Mouse (Mus musculus) bone marrow, adult 2 months (tissue): ENCODE results near the gene Smyd3. TPM values are rescaled to one million over a fixed set of nuclear protein-coding genes. Genes with fewer than 3 reads are reported as not detected.

Source experiments
- H3K27ac ChIP-seq: fragments of 200-500 bp; 2 replicates; pipeline ENCODE4 v1.5.1; 2012; ENCODE audit warnings: low read depth, mild to moderate bottlenecking, control low read depth, inconsistent platforms, low read length; ENCODE audit not compliant: control insufficient read depth, poor library complexity, insufficient read depth
- H3K4me1 ChIP-seq: fragments of 200-500 bp; 2 replicates; pipeline ENCODE4 v1.6.1; 2011; ENCODE audit warnings: low read length; ENCODE audit not compliant: control insufficient read depth, insufficient read depth
- H3K4me3 ChIP-seq: fragments of 200-500 bp; replicated peaks from 2 replicates; pipeline ENCODE3; 2011; ENCODE audit warnings: mild to moderate bottlenecking, low read depth, low read length, control low read depth; ENCODE audit not compliant: control insufficient read depth
- CTCF ChIP-seq: fragments of 200-500 bp; IDR thresholded peaks from 2 replicates; pipeline ENCODE4 v1.5.1; 2011; ENCODE audit warnings: low read length, control low read depth; ENCODE audit not compliant: control insufficient read depth, insufficient read depth
- POLR2A ChIP-seq: fragments of 200-500 bp; IDR thresholded peaks from 2 replicates; pipeline ENCODE4 v1.6.1; 2011; ENCODE audit warnings: low read depth, mild to moderate bottlenecking, control low read depth, low read length, borderline replicate concordance; ENCODE audit not compliant: control insufficient read depth
- WGBS: fragments of 180-500 bp; shearing (Covaris S2); methylation state at CpG from one replicate; pipeline ENCODE4 v1.1.7; 2018; 5-methylcytosine and 5-hydroxymethylcytosine counted together
- polyA plus RNA-seq: library from polyadenylated mRNA; stranded (reverse); fragments of >200 nt; gene quantifications from 2 replicates; pipeline ENCODE4 v1.2.4, GENCODE M21; 2011; ENCODE audit warnings: low replicate concordance; ENCODE audit not compliant: missing spikeins, insufficient read depth, insufficient read length

Gene Smyd3
- polyA plus RNA-seq, 1 experiment, result 20.8 TPM

- TF ChIP-seq CTCF, result no peak
- TF ChIP-seq POLR2A, result no peak
- Histone ChIP-seq H3K4me1 (no peaks in the 10 kb centered on the region), H3K4me3 (no peak overlapping the region), H3K27ac (no peak overlapping the region)
- WGBS, result 69% methylated on average over 7 of the region's 7 CpGs
Observed at GRCm38 (mm10) chr1:179114833-179115495, 402.9 kb downstream of the Smyd3 start.

- H3K4me3 ChIP-seq, result no peak overlapping the region
- TF ChIP-seq POLR2A (no peak), CTCF (no peak)
- no peaks in the 10 kb centered on the region for H3K4me1 ChIP-seq
- H3K27ac ChIP-seq, result no peak overlapping the region
- 95% methylated on average over 3 of the region's 3 CpGs for WGBS
Observed at GRCm38 (mm10) chr1:179114385-179114784, 403.5 kb downstream of the Smyd3 start.

- Histone ChIP-seq H3K4me3 (no peak overlapping the region), H3K4me1 (no peaks in the 10 kb centered on the region), H3K27ac (no peak overlapping the region)
- 34% methylated on average over 7 of the region's 7 CpGs for WGBS
- TF ChIP-seq CTCF (no peak), POLR2A (no peak)
Observed at GRCm38 (mm10) chr1:179108759-179109158, 409.1 kb downstream of the Smyd3 start.

GRCm38 (mm10) chr1:179107761-179108694 lies 409.8 kb downstream of the Smyd3 start:
- H3K4me1 ChIP-seq, result no peaks in the 10 kb centered on the region
- TF ChIP-seq POLR2A (no peak), CTCF (no peak)
- H3K4me3 ChIP-seq, result no peak overlapping the region
- no peak overlapping the region for H3K27ac ChIP-seq
- 74% methylated on average over 16 of the region's 16 CpGs for WGBS

- no peak overlapping the region for H3K27ac ChIP-seq
- no peak overlapping the region for H3K4me3 ChIP-seq
- TF ChIP-seq POLR2A, result no peak
- no peak for TF ChIP-seq CTCF
- 84% methylated on average over 7 of the region's 7 CpGs for WGBS
- H3K4me1 ChIP-seq, result no peaks in the 10 kb centered on the region
Observed at GRCm38 (mm10) chr1:179107211-179107610, 410.6 kb downstream of the Smyd3 start.

GRCm38 (mm10) chr1:179106702-179107145 lies 411.1 kb downstream of the Smyd3 start:
- no peak overlapping the region for H3K4me3 ChIP-seq
- TF ChIP-seq CTCF (no peak), POLR2A (no peak)
- 91% methylated on average over 6 of the region's 6 CpGs for WGBS
- no peaks in the 10 kb centered on the region for H3K4me1 ChIP-seq
- H3K27ac ChIP-seq, result no peak overlapping the region

GRCm38 (mm10) chr1:179106103-179106701 lies 411.6 kb downstream of the Smyd3 start:
- 89% methylated on average over 18 of the region's 18 CpGs for WGBS
- Histone ChIP-seq H3K4me3 (no peak overlapping the region), H3K27ac (no peak overlapping the region), H3K4me1 (no peaks in the 10 kb centered on the region)
- TF ChIP-seq CTCF, result no peak

- Histone ChIP-seq H3K4me1 (no peaks in the 10 kb centered on the region), H3K27ac (no peak overlapping the region), H3K4me3 (no peak overlapping the region)
- WGBS, result 80% methylated on average over 8 of the region's 8 CpGs
- TF ChIP-seq CTCF (no peak), POLR2A (no peak)
Observed at GRCm38 (mm10) chr1:179104447-179104846, 413.4 kb downstream of the Smyd3 start.
